ENCODE assay signal across 13 mouse cellular contexts in genomic region chr4:58168366-58168765, GRCm38 (mm10). TPM values are rescaled to one million over a fixed set of nuclear protein-coding genes. Genes with fewer than 3 reads are reported as not detected.
DNase-seq lines count a peak whose midpoint lies in the region; ATAC-seq lines count a peak whose summit lies in the region.
"Had no signal": no experiment of that assay in that cellular context is flagged by ENCODE, and none has a peak within 500 bp of the region (broad histone marks: within the 10 kb centered on the region; RNA-seq: fewer than 3 reads in every experiment).

No protein-coding gene starts in this region.

- H3K27ac ChIP-seq in heart, embryonic 11.5 days (ENCODE audit: low read depth, low read length) = no peak overlapping the region
- H3K27ac ChIP-seq: embryonic facial prominence, embryonic 12.5 days; liver, embryonic 14.5 days; neural tube, embryonic 12.5 days had no signal

- H3K9ac ChIP-seq in heart, embryonic 11.5 days (ENCODE audit: low read depth, low read length) = no peak overlapping the region
- H3K9ac ChIP-seq: embryonic facial prominence, embryonic 12.5 days; liver, embryonic 14.5 days; neural tube, embryonic 12.5 days had no signal

- no peaks in the 10 kb centered on the region for H3K36me3 ChIP-seq in heart, embryonic 11.5 days (ENCODE audit: control insufficient read depth, insufficient read depth, low read length)
- H3K36me3 ChIP-seq: embryonic facial prominence, embryonic 12.5 days; neural tube, embryonic 12.5 days had no signal

- ATAC-seq in heart, embryonic 11.5 days (replicated peaks; ENCODE audit: insufficient number of reproducible peaks, low FRiP score, low TSS enrichment) = no peak
- ATAC-seq: Patski had no signal

- no peaks in the 10 kb centered on the region for H3K9me3 ChIP-seq in heart, embryonic 11.5 days (replicated peaks; ENCODE audit: control insufficient read depth, low read length)
- H3K9me3 ChIP-seq: embryonic facial prominence, embryonic 12.5 days; neural tube, embryonic 12.5 days had no signal

- H3K4me1 ChIP-seq in heart, embryonic 11.5 days (ENCODE audit: control insufficient read depth, insufficient read depth, low read length) = no peaks in the 10 kb centered on the region
- H3K4me1 ChIP-seq: embryonic facial prominence, embryonic 12.5 days; neural tube, embryonic 12.5 days had no signal

- H3K4me2 ChIP-seq in heart, embryonic 11.5 days = no peak overlapping the region
- H3K4me2 ChIP-seq: embryonic facial prominence, embryonic 12.5 days; neural tube, embryonic 12.5 days had no signal

- intact Hi-C loops in left cerebral cortex, postnatal 4 days (cut with DNase I) = no loop called here

- 77% methylated on average over 5 of the region's 5 CpGs for WGBS in heart, embryonic 11.5 days (ENCODE audit: insufficient replicate concordance)

- H3K27me3 ChIP-seq in heart, embryonic 11.5 days (ENCODE audit: control insufficient read depth, insufficient read depth, low read length) = peaks cover under 1% of the 10 kb centered on the region; the same call in 1 of the 2 replicates
- H3K27me3 ChIP-seq: embryonic facial prominence, embryonic 12.5 days; neural tube, embryonic 12.5 days; Patski had no signal

- peak; percentile 53 to 76 for DNase-seq in heart, adult 18-20 months
- DNase-seq in lung, postnatal 36 days = peak; percentile 43
- no peak for DNase-seq in lung, postnatal 10 days
- DNase-seq in cerebellum, adult 8-10 months = peak; percentile 52
- peak; percentile 78 for DNase-seq in skeletal muscle tissue, adult 2 months (ENCODE audit: low read depth, low spot score)
- DNase-seq in left cerebral cortex, postnatal 4 days = no peak
- DNase-seq: midbrain, embryonic 14.5 days; thymus, postnatal 14 days had no signal

- no peak overlapping the region for H3K4me3 ChIP-seq in heart, embryonic 11.5 days (ENCODE audit: low read depth, low read length)
- H3K4me3 ChIP-seq: embryonic facial prominence, embryonic 12.5 days; neural tube, embryonic 12.5 days had no signal

RNA-seq across cellular contexts. Expression of gene Svep1, which starts 38.3 kb away (rescaled TPM):
- total RNA-seq in heart, adult 18-20 months (2021) = 1 to 10 TPM; 3.7 to 3.9 TPM
- polyA plus RNA-seq in heart, embryonic 11.5 days (2014; fragmentation: Nextera tagmentation; extraction: Ambion mirVana) = 2.1 and 2.4 TPM in 2 replicates
- 1 to 10 TPM; 2.4 to 2.6 TPM for total RNA-seq in left cerebral cortex, postnatal 4 days (2021)

Comparison
In these comparisons a context has a peak if more than half of its experiments do, and no peak if none do; other contexts are left out.
1. DNase-seq: peak in heart, adult 18-20 months (2 of 2), lung, postnatal 36 days (single experiment), cerebellum, adult 8-10 months (single experiment) and skeletal muscle tissue, adult 2 months (single experiment); none in lung, postnatal 10 days (single experiment) and left cerebral cortex, postnatal 4 days (single experiment).